Mouse (Mus musculus): Measurements from ENCODE around the gene Prrc2a.

Prrc2a gene

GRCm38 (mm10) chr17:35164218-35164567 is 504 bp downstream of the Prrc2a start:
- in situ Hi-C loops (cut with MboI, MseI), result no loop called here

- in situ Hi-C loops (cut with MboI, MseI), result no loop called here
These were observed 1.2 kb downstream of the Prrc2a start for GRCm38 (mm10) chr17:35163326-35164081.

GRCm38 (mm10) chr17:35162730-35163129 is 2.0 kb downstream of the Prrc2a start:
- in situ Hi-C loops (cut with MboI, MseI), result no loop called here

DNA sequence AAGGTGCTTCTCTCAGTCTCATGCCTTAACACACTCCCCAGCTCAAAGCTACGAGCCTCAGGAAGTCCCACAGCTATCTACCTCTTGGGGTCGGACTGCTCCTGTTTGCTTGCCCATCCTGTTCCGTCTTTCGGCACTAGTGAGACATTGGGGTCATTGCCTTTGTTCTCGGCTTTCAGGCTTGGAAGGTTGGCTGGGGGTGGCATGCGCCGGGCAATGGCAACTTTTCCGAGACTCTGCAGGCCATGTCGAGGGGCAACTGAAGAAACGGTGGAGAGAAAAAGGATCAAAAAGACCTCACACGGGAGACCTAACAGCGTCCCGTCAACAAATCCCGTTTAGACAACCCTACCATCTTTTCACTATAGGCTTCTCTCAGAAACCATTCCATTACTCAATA is 2.6 kb downstream of the Prrc2a start:
- in situ Hi-C loops (cut with MboI, MseI), result no loop called here

DNA sequence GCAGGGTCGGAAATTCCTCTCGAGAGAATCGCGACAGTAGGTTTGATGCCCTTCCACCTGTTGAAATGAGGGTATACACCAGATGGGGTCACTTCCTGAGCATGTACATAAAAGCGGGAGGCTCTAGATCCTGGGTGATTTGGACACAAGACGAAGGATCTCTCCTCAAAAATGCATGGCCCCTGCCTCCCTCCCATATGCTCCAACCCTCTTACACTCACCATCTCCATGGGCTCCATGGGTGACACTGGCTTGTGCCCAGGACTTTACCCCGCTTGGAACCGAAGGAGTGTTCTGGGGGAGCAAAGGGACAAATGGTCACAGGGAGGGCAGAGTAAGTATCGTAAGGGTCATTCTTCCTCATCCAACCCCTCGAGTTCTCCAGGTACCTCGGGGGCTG is 3.3 kb downstream of the Prrc2a start:
- in situ Hi-C loops (cut with MboI, MseI), result no loop called here

- in situ Hi-C loops (cut with MboI, MseI), result no loop called here
These were observed 5.1 kb downstream of the Prrc2a start for GRCm38 (mm10) chr17:35159638-35160037.

GRCm38 (mm10) chr17:35158850-35159593 is 5.7 kb downstream of the Prrc2a start:
- in situ Hi-C loops (cut with MboI, MseI), result no loop called here

DNA sequence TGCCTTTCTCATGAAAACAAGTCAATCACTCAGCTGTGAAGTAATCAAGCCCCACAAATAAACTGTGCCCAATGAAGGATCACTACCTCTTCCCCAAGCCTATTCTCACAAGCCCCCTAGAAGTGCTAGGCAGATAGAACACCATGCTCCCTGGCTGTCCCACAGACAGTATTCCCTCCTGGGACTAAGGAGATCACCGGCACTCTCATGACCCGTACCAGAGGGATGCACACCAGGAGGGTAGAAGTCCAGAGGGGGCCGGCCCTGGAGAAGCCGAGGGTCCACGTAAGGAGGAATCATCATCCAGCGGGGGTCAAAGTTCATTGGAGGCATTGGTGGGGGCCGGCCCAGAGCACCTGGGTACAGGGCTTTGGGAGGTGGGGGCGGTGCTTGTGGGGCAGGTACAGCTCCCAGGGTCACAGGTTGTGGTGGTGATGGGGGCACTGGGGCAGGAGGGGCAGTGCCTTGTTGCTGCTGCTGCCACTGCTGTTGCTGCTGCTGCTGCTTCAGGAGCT is 7.0 kb downstream of the Prrc2a start:
- in situ Hi-C loops (cut with MboI, MseI), result no loop called here

- in situ Hi-C loops (cut with MboI, MseI), result no loop called here
These were observed 7.4 kb downstream of the Prrc2a start for GRCm38 (mm10) chr17:35157254-35157653.

DNA sequence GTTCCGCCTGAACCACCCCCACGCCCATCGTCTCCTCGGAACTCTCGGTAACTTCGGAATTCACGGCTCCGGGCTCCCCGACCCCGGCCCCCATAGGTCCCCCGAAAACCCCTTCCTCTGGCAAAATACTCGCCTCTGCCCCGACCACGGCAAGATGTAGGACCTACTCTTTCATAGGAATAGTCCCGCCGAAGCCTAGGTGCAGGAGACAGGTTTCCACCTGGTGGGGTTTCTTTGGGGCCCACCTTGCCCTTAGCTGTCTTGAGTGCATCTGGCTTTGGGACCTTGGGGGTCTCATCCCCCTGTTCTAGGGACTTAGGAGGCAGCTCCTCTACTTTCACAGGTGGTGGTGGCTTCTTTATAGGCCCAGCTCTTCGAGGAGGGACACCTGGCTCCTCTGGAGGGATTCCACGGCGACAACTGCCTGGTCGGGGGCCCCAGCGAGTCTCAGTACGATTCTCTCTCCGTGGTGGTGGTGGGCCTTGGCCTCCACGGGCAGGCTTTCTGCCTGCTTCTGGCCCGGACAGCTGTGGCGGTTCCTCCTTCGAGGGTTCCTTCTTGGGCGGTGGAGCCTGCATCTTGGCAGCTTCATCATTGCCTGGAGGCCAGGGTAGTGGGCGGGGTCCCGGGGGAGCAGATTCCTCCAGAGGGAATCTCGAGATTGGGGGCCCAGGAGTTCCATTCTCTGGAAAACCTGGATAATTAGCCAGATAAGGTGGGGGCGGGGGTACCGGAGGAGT is 8.1 kb downstream of the Prrc2a start:
- in situ Hi-C loops (cut with MboI, MseI), result no loop called here

DNA sequence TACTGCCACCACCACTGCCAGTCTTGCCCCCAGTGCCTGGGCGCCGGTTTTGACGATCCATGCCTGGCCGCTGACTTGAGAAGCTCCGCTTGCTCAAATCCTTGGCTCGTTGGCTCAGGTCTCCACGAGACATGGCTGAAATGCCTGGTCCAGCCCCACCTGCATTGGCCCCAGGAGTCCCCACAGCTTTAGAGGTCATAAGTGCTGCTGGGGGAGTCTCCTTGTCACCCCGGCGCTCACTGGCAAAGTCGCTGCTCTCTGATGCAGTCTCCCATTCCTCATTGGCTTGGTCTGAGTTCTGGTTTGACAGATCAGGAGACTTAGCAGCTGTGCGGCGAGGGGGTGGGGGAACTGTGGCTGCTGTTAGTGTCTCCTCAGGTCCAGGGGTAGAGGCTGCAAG is 9.2 kb downstream of the Prrc2a start:
- in situ Hi-C loops (cut with MboI, MseI), result no loop called here

DNA sequence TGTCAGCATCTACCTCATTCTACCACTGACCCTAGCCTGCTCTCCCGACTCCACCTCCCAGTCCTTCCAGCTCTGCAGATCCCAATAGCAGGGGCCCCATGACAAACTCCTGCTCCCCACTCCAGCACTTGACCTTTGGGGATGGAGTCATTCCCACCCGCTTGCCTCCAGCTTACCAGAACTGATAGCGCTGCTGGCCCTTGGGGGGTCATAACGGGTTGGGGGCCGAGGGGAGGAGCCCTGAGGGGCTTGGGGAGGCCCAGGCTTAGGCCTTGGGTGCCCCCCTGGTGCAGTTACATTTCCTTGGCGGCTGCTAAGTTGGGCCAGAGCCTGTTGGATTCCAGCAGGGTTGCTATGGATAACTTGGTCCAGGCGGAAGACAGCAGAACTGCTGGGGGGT is 10.1 kb downstream of the Prrc2a start:
- in situ Hi-C loops (cut with MboI, MseI), result no loop called here

DNA sequence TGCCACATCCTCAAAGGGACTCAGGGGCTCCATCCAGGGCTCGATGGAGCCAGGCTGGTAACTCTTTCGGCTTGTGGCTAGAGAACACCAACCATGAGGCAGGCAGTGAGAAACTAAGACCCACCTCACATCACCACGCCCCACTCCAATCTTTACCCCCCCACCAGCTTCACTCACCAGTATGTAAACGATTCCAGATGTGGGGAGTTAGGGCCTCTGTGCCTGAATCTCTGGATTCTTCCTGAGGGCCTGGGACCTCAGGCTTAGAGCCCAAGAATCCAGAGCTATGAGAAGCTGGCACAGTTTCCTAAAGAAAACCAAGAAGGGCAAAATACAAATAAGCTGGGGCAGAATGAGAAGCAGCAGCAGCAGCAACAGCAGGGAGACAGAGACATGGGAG is 10.8 kb downstream of the Prrc2a start:
- in situ Hi-C loops (cut with MboI, MseI), result no loop called here

DNA sequence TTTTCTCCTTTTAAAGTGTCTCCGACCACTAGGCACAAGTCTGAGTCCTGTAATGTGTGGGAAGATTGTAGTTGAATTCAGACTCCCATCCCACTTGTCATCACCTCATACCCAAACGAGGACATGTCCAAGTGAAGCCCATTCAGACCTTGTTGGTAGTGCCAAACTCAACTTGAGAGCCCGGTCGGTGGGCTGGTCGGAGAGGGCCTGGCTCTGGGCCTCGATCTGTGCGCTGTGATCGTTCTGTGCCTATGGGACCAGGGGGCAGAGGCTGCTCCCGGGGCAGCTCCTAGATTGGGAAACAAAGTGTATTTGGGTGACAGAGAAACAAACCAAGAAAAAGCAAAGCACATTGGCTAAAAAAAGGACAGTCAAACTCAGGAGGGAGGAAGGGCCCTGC is 11.6 kb downstream of the Prrc2a start:
- in situ Hi-C loops (cut with MboI, MseI), result no loop called here

- in situ Hi-C loops (cut with MboI, MseI), result no loop called here
These were observed 12.6 kb downstream of the Prrc2a start for GRCm38 (mm10) chr17:35152121-35152520.

GRCm38 (mm10) chr17:35147922-35148639 is 16.6 kb downstream of the Prrc2a start:
- in situ Hi-C loops (cut with MboI, MseI), result no loop called here

DNA sequence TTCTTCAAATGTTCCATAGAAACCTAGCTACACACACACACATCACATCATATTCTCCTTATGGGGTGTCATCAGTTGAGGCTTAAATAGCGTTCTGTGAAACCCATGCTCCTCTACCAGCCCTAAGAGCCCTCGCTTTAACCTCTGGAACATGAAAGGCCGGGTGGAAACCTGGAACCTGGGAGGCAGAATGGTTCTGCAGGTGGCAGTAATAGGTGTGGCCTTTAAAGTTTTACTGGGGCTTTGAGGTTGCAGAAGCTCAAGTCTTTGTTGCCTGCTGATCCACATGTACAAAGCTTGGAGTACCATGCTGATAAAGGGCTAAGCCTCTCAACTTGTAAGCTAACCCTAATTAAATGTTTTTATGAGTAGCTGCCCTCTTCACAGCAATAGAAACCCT is 17.3 kb downstream of the Prrc2a start:
- in situ Hi-C loops (cut with MboI, MseI), result no loop called here

DNA sequence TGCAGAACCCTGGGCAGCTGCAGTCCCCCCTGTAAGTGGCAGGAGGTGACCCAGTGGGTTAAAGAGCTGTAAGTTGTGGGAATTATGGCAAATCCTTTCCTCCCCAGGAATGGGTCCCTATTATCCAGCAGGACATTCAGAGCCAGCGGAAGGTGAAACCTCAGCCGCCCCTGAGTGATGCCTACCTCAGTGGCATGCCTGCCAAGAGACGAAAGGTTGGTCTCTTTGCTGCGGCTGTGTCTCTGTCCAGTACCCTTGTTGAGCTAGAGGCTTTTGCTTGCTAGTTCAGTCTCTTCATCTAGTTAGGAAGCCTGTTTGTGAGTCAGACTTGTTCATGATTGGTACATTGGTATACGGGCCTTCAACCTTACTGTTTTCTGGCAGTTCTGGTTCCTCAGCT is 18.6 kb downstream of the Prrc2a start:
- in situ Hi-C loops (cut with MboI, MseI), result no loop called here

GRCm38 (mm10) chr17:35141971-35142370 is 22.7 kb downstream of the Prrc2a start:
- in situ Hi-C loops (cut with MboI, MseI), result no loop called here

DNA sequence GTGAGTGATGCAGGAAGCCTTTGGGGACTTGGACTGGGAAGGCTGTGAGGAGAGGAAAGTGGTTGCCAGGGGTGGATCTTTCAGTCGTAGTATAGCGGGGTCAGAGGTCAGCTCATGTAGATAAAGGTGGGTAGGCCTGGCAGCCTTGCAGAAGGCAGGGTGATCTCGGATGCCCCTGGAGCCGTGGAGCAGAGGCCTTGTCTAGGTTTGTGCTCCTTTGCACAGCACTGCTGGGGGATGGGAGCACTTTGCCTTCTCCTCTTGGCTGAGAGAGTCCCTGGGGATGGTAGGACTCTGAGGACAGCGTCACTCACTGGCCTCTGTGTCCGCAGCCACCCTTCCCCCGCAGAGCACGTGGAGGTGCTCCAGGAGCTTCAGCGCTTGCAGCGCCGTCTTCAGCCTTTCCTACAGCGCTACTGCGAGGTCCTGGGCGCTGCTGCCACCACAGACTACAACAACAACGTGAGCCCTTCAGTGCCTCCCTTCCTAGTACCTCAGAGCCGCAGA is 24.2 kb downstream of the Prrc2a start:
- in situ Hi-C loops (cut with MboI, MseI), result no loop called here

DNA sequence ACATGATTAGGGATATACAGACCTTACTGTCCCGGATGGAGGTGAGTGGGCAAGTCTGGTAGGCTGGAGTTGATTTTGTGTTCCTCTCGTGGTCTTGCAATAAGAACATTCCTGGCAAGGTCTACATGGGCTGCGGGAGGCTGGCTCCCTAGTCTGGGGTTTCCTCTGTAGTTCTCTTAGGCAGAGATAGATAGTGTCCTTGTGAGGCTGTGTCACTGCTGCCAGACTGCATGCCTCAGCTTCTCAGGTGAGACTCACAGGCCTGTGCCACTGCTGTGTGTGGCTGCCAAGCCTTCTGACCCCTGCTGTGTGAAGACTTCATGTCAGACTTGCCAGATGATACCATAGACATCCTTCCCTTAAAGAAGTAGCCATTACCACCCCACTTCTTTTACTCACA is 25.4 kb downstream of the Prrc2a start:
- in situ Hi-C loops (cut with MboI, MseI), result no loop called here

All from T-helper 17 cell (primary cell).